Mouse (Mus musculus): Measurements from ENCODE around the gene Epha5. TPM values are rescaled to one million over a fixed set of nuclear protein-coding genes. Genes with fewer than 3 reads are reported as not detected.

The Epha5 gene
- polyA plus RNA-seq, 1 experiment from 2014 or later: 21.6 TPM

GRCm38 (mm10) chr5:84095947-84096346, 321.2 kb downstream of the Epha5 start:
- Histone ChIP-seq H3K27me3 (ENCODE audit: control insufficient read depth, insufficient read depth, low read length) (no peaks in the 10 kb centered on the region), H3K4me2 (ENCODE audit: low read depth, low read length, severe bottlenecking) (no peak overlapping the region), H3K4me3 (ENCODE audit: low read depth, low read length) (no peak overlapping the region), H3K27ac (ENCODE audit: low read depth, low read length) (no peak overlapping the region), H3K9ac (ENCODE audit: low read length) (no peak overlapping the region), H3K4me1 (replicated peaks; ENCODE audit: control insufficient read depth, insufficient read depth, low read length) (no peaks in the 10 kb centered on the region), H3K36me3 (ENCODE audit: control insufficient read depth, insufficient read depth, low read length) (no peaks in the 10 kb centered on the region), H3K9me3 (ENCODE audit: control insufficient read depth, low read length) (no peaks in the 10 kb centered on the region)
- DNase-seq (ENCODE audit: low spot score) (no peak), ATAC-seq (replicated peaks; ENCODE audit: low FRiP score) (no peak)
- 91% methylated on average over 11 of the region's 11 CpGs for WGBS

GRCm38 (mm10) chr5:84081321-84081720, 335.9 kb downstream of the Epha5 start:
- Histone ChIP-seq H3K9ac (ENCODE audit: low read length) (no peak overlapping the region), H3K27ac (ENCODE audit: low read depth, low read length) (no peak overlapping the region), H3K4me3 (ENCODE audit: low read depth, low read length) (no peak overlapping the region), H3K9me3 (ENCODE audit: control insufficient read depth, low read length) (no peaks in the 10 kb centered on the region), H3K36me3 (ENCODE audit: control insufficient read depth, insufficient read depth, low read length) (no peaks in the 10 kb centered on the region), H3K4me1 (replicated peaks; ENCODE audit: control insufficient read depth, insufficient read depth, low read length) (no peaks in the 10 kb centered on the region), H3K27me3 (ENCODE audit: control insufficient read depth, insufficient read depth, low read length) (no peaks in the 10 kb centered on the region), H3K4me2 (ENCODE audit: low read depth, low read length, severe bottlenecking) (no peak overlapping the region)
- no peak for DNase-seq (ENCODE audit: low spot score)
- ATAC-seq (replicated peaks; ENCODE audit: low FRiP score): no peak
- 67% methylated on average over 6 of the region's 6 CpGs for whole genome bisulfite sequencing

- Histone ChIP-seq H3K27me3 (ENCODE audit: control insufficient read depth, insufficient read depth, low read length) (no peaks in the 10 kb centered on the region), H3K4me2 (ENCODE audit: low read depth, low read length, severe bottlenecking) (no peak overlapping the region), H3K36me3 (ENCODE audit: control insufficient read depth, insufficient read depth, low read length) (no peaks in the 10 kb centered on the region), H3K4me3 (ENCODE audit: low read depth, low read length) (no peak overlapping the region), H3K4me1 (replicated peaks; ENCODE audit: control insufficient read depth, insufficient read depth, low read length) (no peaks in the 10 kb centered on the region), H3K27ac (ENCODE audit: low read depth, low read length) (no peak overlapping the region), H3K9me3 (ENCODE audit: control insufficient read depth, low read length) (no peaks in the 10 kb centered on the region), H3K9ac (ENCODE audit: low read length) (no peak overlapping the region)
- ATAC-seq (replicated peaks; ENCODE audit: low FRiP score) (no peak), DNase-seq (ENCODE audit: low spot score) (no peak)
- WGBS: 94% methylated on average over 7 of the region's 7 CpGs
Observed at GRCm38 (mm10) chr5:84070976-84071375, 346.2 kb downstream of the Epha5 start.

- H3K4me2 ChIP-seq (ENCODE audit: low read depth, low read length, severe bottlenecking): no peak overlapping the region
- no peak overlapping the region for H3K4me3 ChIP-seq (ENCODE audit: low read depth, low read length)
- no peaks in the 10 kb centered on the region for H3K36me3 ChIP-seq (ENCODE audit: control insufficient read depth, insufficient read depth, low read length)
- H3K27me3 ChIP-seq (ENCODE audit: control insufficient read depth, insufficient read depth, low read length): no peaks in the 10 kb centered on the region
- ATAC-seq (replicated peaks; ENCODE audit: low FRiP score) (no peak), DNase-seq (ENCODE audit: low spot score) (no peak)
- no peaks in the 10 kb centered on the region for H3K4me1 ChIP-seq (replicated peaks; ENCODE audit: control insufficient read depth, insufficient read depth, low read length)
- no peak overlapping the region for H3K27ac ChIP-seq (ENCODE audit: low read depth, low read length)
- 90% methylated on average over 2 of the region's 2 CpGs for WGBS
- no peak overlapping the region for H3K9ac ChIP-seq (ENCODE audit: low read length)
- no peaks in the 10 kb centered on the region for H3K9me3 ChIP-seq (ENCODE audit: control insufficient read depth, low read length)
Observed at GRCm38 (mm10) chr5:84053880-84054279, 363.3 kb downstream of the Epha5 start.

GRCm38 (mm10) chr5:84037250-84037963, 379.8 kb downstream of the Epha5 start:
- DNase-seq (ENCODE audit: low spot score): no peak
- Histone ChIP-seq H3K36me3 (ENCODE audit: control insufficient read depth, insufficient read depth, low read length) (no peaks in the 10 kb centered on the region), H3K9me3 (ENCODE audit: control insufficient read depth, low read length) (no peaks in the 10 kb centered on the region), H3K4me2 (ENCODE audit: low read depth, low read length, severe bottlenecking) (no peak overlapping the region), H3K4me1 (replicated peaks; ENCODE audit: control insufficient read depth, insufficient read depth, low read length) (no peaks in the 10 kb centered on the region), H3K27ac (ENCODE audit: low read depth, low read length) (no peak overlapping the region), H3K9ac (ENCODE audit: low read length) (no peak overlapping the region), H3K4me3 (ENCODE audit: low read depth, low read length) (no peak overlapping the region), H3K27me3 (ENCODE audit: control insufficient read depth, insufficient read depth, low read length) (no peaks in the 10 kb centered on the region)
- 88% methylated on average over 1 of the region's 1 CpGs for WGBS
- ATAC-seq (replicated peaks; ENCODE audit: low FRiP score): no peak
